Mouse (Mus musculus) bone marrow macrophage, adult 2 months (primary cell): Measurements from ENCODE around the gene Hist2h2be.

Experiments used
- CTCF ChIP-seq: IDR thresholded peaks from 2 replicates; pipeline ENCODE4 v1.5.1; 2012; ENCODE audit warnings: low read depth, mild to moderate bottlenecking, low read length, moderate library complexity
- POLR2A ChIP-seq: IDR thresholded peaks from 2 replicates; pipeline ENCODE4 v1.6.1; 2012; ENCODE audit warnings: mild to moderate bottlenecking, low read depth, low read length, borderline replicate concordance

- TF ChIP-seq CTCF, result no peak
- TF ChIP-seq POLR2A, result no peak
Observed at GRCm38 (mm10) chr3:96237335-96237903, 16.5 kb downstream of the Hist2h2be start.
